Mouse (Mus musculus) layer of hippocampus, postnatal 36 days (tissue): ENCODE measurements around the gene Tbc1d22b. TPM values are rescaled to one million over a fixed set of nuclear protein-coding genes. Genes with fewer than 3 reads are reported as not detected.
"Not testable (repeated sequence)": the region's sequence is repeated elsewhere in the genome, so short reads cannot be mapped to it uniquely, and the experiment has no call there.

ENCODE experiments used
- DNase-seq, 2 experiments: peaks; one replicate each; pipeline ENCODE4 v3.0.0; 2022
- total RNA-seq, 2 experiments: library from RNA; stranded (reverse); gene quantifications; 2 replicates each; pipeline ENCODE4 v1.2.3; 2021

Gene Tbc1d22b
- total RNA-seq, 2 experiments from 2014 or later: 42.7 to 45.8 TPM

- DNase-seq: no peak
These were observed 47.2 kb downstream of the Tbc1d22b start for GRCm38 (mm10) chr17:29596771-29597132.

GRCm38 (mm10) chr17:29599051-29599450 lies 49.5 kb downstream of the Tbc1d22b start:
- no peak for DNase-seq

GRCm38 (mm10) chr17:29599537-29599936 lies 50.0 kb downstream of the Tbc1d22b start:
- DNase-seq: no peak

- no peak for DNase-seq
These were observed 51.8 kb downstream of the Tbc1d22b start for GRCm38 (mm10) chr17:29601391-29601790.

- peak; percentile 74 to 81 for DNase-seq
These were observed 53.7 kb downstream of the Tbc1d22b start for GRCm38 (mm10) chr17:29603283-29603682.

- DNase-seq: not testable (repeated sequence)
These were observed 63.9 kb downstream of the Tbc1d22b start for GRCm38 (mm10) chr17:29613453-29613852.

- peak; percentile 91 to 93 for DNase-seq
These were observed 64.8 kb downstream of the Tbc1d22b start, which contains the start of the genes Rnf8 and Gm28043 for GRCm38 (mm10) chr17:29614115-29615023. Gene Rnf8 (plus strand): TSS chr17:29614790. Gene Gm28043 (plus strand): TSS chr17:29614876.

GRCm38 (mm10) chr17:29615024-29615551 lies 65.5 kb downstream of the Tbc1d22b start:
- DNase-seq: peak in 1 of 2 experiments; percentile 19

- no peak for DNase-seq
These were observed 66.0 kb downstream of the Tbc1d22b start for GRCm38 (mm10) chr17:29615616-29616015.

- DNase-seq: no peak
These were observed 69.6 kb downstream of the Tbc1d22b start for GRCm38 (mm10) chr17:29619231-29619630.

- DNase-seq: no peak
These were observed 73.9 kb downstream of the Tbc1d22b start for GRCm38 (mm10) chr17:29623488-29623887.

- DNase-seq: no peak
These were observed 77.7 kb downstream of the Tbc1d22b start for GRCm38 (mm10) chr17:29627285-29627684.

GRCm38 (mm10) chr17:29628946-29629345 lies 79.4 kb downstream of the Tbc1d22b start:
- DNase-seq: no peak

- DNase-seq: no peak
These were observed 80.0 kb downstream of the Tbc1d22b start for GRCm38 (mm10) chr17:29629620-29630019.

- no peak for DNase-seq
These were observed 82.7 kb downstream of the Tbc1d22b start for GRCm38 (mm10) chr17:29632312-29632711.

GRCm38 (mm10) chr17:29635492-29635891 lies 85.9 kb downstream of the Tbc1d22b start:
- DNase-seq: peak; percentile 22 to 37

GRCm38 (mm10) chr17:29636118-29636517 lies 86.5 kb downstream of the Tbc1d22b start:
- peak; percentile 36 to 39 for DNase-seq

- DNase-seq: no peak
These were observed 87.8 kb downstream of the Tbc1d22b start for GRCm38 (mm10) chr17:29637377-29637776.

GRCm38 (mm10) chr17:29637895-29638294 lies 88.3 kb downstream of the Tbc1d22b start:
- DNase-seq: no peak

- DNase-seq: no peak
These were observed 91.4 kb downstream of the Tbc1d22b start for GRCm38 (mm10) chr17:29640971-29641370.

GRCm38 (mm10) chr17:29642219-29642618 lies 92.6 kb downstream of the Tbc1d22b start:
- DNase-seq: no peak
